Mouse (Mus musculus) midbrain, embryonic 16.5 days (tissue): Measurements from ENCODE around the gene Stard3nl. TPM values are rescaled to one million over a fixed set of nuclear protein-coding genes. Genes with fewer than 3 reads are reported as not detected.

Experiments
- ATAC-seq: fragments of 200-750 bp; cut with Nextera tagmentation; 2 replicates; pipeline ENCODE4 v1.8.0; 2017; ENCODE audit warnings: moderate TSS enrichment
- H3K27ac ChIP-seq: fragments of 300-500 bp; sonication (generic); 2 replicates; pipeline ENCODE4 v1.5.1; 2014; ENCODE audit warnings: mild to moderate bottlenecking, low read length, mixed read lengths
- H3K27me3 ChIP-seq: fragments of 300-500 bp; sonication (generic); 2 replicates; pipeline ENCODE4 v1.6.1; 2014; ENCODE audit warnings: low read depth, low read length, mixed read lengths; ENCODE audit not compliant: control insufficient read depth, insufficient read depth
- H3K36me3 ChIP-seq: fragments of 300-500 bp; sonication (generic); 2 replicates; pipeline ENCODE4 v1.6.1; 2014; ENCODE audit warnings: mild to moderate bottlenecking, low read length, moderate library complexity, mixed read lengths; ENCODE audit not compliant: control insufficient read depth, insufficient read depth
- H3K4me1 ChIP-seq: fragments of 300-500 bp; sonication (generic); 2 replicates; pipeline ENCODE4 v1.6.1; 2014; ENCODE audit warnings: mild to moderate bottlenecking, low read length, mixed read lengths; ENCODE audit not compliant: control insufficient read depth, insufficient read depth
- H3K4me2 ChIP-seq: fragments of 300-500 bp; sonication (generic); 2 replicates; pipeline ENCODE4 v1.6.1; 2014; ENCODE audit warnings: mild to moderate bottlenecking, low read length, mixed read lengths
- H3K4me3 ChIP-seq: fragments of 300-500 bp; sonication (generic); 2 replicates; pipeline ENCODE4 v1.5.1; 2014; ENCODE audit warnings: low read depth, mild to moderate bottlenecking, low read length, moderate library complexity, mixed read lengths
- H3K9ac ChIP-seq: fragments of 300-500 bp; sonication (generic); 2 replicates; pipeline ENCODE4 v1.6.1; 2014; ENCODE audit warnings: low read depth, low read length, mixed read lengths
- H3K9me3 ChIP-seq: fragments of 300-500 bp; sonication (generic); replicated peaks from 2 replicates; pipeline ENCODE4 v1.6.1; 2014; ENCODE audit warnings: mild to moderate bottlenecking, low read length, mixed read lengths; ENCODE audit not compliant: control insufficient read depth, poor library complexity, severe bottlenecking
- WGBS: fragments of 180-500 bp; shearing (Covaris S2); extraction: QIAGEN DNeasy Blood & Tissue Kit; methylation state at CpG from one replicate; pipeline ENCODE4 v1.1.7; 2014; 5-methylcytosine and 5-hydroxymethylcytosine counted together
- polyA plus RNA-seq: library from polyadenylated mRNA; unstranded; fragments of >200 nt; fragmentation: Nextera tagmentation; extraction: Ambion mirVana; gene quantifications from 2 replicates; pipeline ENCODE4 v1.2.1, GENCODE M21; 2015

The Stard3nl gene
- polyA plus RNA-seq, 1 experiment from 2014 or later, result 230 TPM

- Histone ChIP-seq H3K4me2 (no peak overlapping the region), H3K27me3 (no peaks in the 10 kb centered on the region), H3K4me1 (no peaks in the 10 kb centered on the region), H3K9me3 (no peaks in the 10 kb centered on the region), H3K4me3 (no peak overlapping the region), H3K9ac (no peak overlapping the region), H3K36me3 (peaks cover 30% of the 10 kb centered on the region), H3K27ac (no peak overlapping the region)
- no peak for ATAC-seq
- WGBS, result 90% methylated on average over 2 of the region's 2 CpGs
Measured at GRCm38 (mm10) chr13:19366866-19367265, 28.7 kb downstream of the Stard3nl start.

- Histone ChIP-seq H3K27ac (no peak overlapping the region), H3K4me2 (no peak overlapping the region), H3K4me3 (no peak overlapping the region), H3K36me3 (peaks cover 23% of the 10 kb centered on the region), H3K9me3 (no peaks in the 10 kb centered on the region), H3K4me1 (no peaks in the 10 kb centered on the region), H3K27me3 (no peaks in the 10 kb centered on the region), H3K9ac (no peak overlapping the region)
- WGBS, result 31% methylated on average over 4 of the region's 4 CpGs
- peak; percentile 82 for ATAC-seq
Measured at GRCm38 (mm10) chr13:19365596-19365995, 30.0 kb downstream of the Stard3nl start.

- WGBS, result 82% methylated on average over 11 of the region's 11 CpGs
- H3K27ac ChIP-seq, result no peak overlapping the region
- H3K9ac ChIP-seq, result no peak overlapping the region
- no peaks in the 10 kb centered on the region for H3K27me3 ChIP-seq
- H3K4me3 ChIP-seq, result no peak overlapping the region
- peaks cover 15% of the 10 kb centered on the region for H3K36me3 ChIP-seq
- H3K9me3 ChIP-seq, result no peaks in the 10 kb centered on the region
- no peaks in the 10 kb centered on the region for H3K4me1 ChIP-seq
- no peak for ATAC-seq
- no peak overlapping the region for H3K4me2 ChIP-seq
Measured at GRCm38 (mm10) chr13:19364245-19364772, 31.3 kb downstream of the Stard3nl start.

- ATAC-seq, result no peak
- Histone ChIP-seq H3K9ac (no peak overlapping the region), H3K9me3 (no peaks in the 10 kb centered on the region), H3K4me1 (no peaks in the 10 kb centered on the region), H3K4me2 (no peak overlapping the region), H3K4me3 (no peak overlapping the region), H3K27me3 (no peaks in the 10 kb centered on the region), H3K27ac (no peak overlapping the region), H3K36me3 (peaks cover 27% of the 10 kb centered on the region)
- 62% methylated on average over 6 of the region's 6 CpGs for WGBS
Measured at GRCm38 (mm10) chr13:19362358-19362757, 33.2 kb downstream of the Stard3nl start.

- Histone ChIP-seq H3K9ac (no peak overlapping the region), H3K4me1 (no peaks in the 10 kb centered on the region), H3K4me3 (no peak overlapping the region), H3K9me3 (no peaks in the 10 kb centered on the region), H3K4me2 (no peak overlapping the region), H3K27ac (no peak overlapping the region), H3K27me3 (no peaks in the 10 kb centered on the region), H3K36me3 (peaks cover 19% of the 10 kb centered on the region)
- WGBS, result 65% methylated on average over 5 of the region's 5 CpGs
- ATAC-seq, result no peak
Measured at GRCm38 (mm10) chr13:19358027-19358426, 37.6 kb downstream of the Stard3nl start.

GRCm38 (mm10) chr13:19357301-19357700 lies 38.3 kb downstream of the Stard3nl start:
- WGBS, result 87% methylated on average over 7 of the region's 7 CpGs

GRCm38 (mm10) chr13:19356720-19357119 lies 38.9 kb downstream of the Stard3nl start:
- Histone ChIP-seq H3K36me3 (peaks cover 19% of the 10 kb centered on the region), H3K4me3 (no peak overlapping the region), H3K27me3 (no peaks in the 10 kb centered on the region), H3K27ac (no peak overlapping the region), H3K9me3 (no peaks in the 10 kb centered on the region), H3K4me1 (0 out of 2 replicates have a peak, but pooled peaks cover 2% of the 10 kb centered on the region), H3K9ac (no peak overlapping the region), H3K4me2 (no peak overlapping the region)
- WGBS, result 73% methylated on average over 5 of the region's 5 CpGs
- ATAC-seq, result no peak

More at GRCm38 (mm10) chr13:19357301-19357700, 38.3 kb downstream of the Stard3nl start:
- Histone ChIP-seq H3K4me1 (0 out of 2 replicates have a peak, but pooled peaks cover 2% of the 10 kb centered on the region), H3K9me3 (no peaks in the 10 kb centered on the region), H3K4me2 (no peak overlapping the region), H3K9ac (no peak overlapping the region), H3K27me3 (no peaks in the 10 kb centered on the region), H3K4me3 (no peak overlapping the region), H3K27ac (no peak overlapping the region), H3K36me3 (peaks cover 19% of the 10 kb centered on the region)
- no peak for ATAC-seq

GRCm38 (mm10) chr13:19356120-19356519 lies 39.5 kb downstream of the Stard3nl start:
- Histone ChIP-seq H3K4me1 (0 out of 2 replicates have a peak, but pooled peaks cover 2% of the 10 kb centered on the region), H3K9ac (no peak overlapping the region), H3K36me3 (peaks cover 19% of the 10 kb centered on the region), H3K4me2 (no peak overlapping the region), H3K4me3 (no peak overlapping the region), H3K9me3 (no peaks in the 10 kb centered on the region), H3K27ac (no peak overlapping the region), H3K27me3 (no peaks in the 10 kb centered on the region)
- ATAC-seq, result peak; percentile 29; the same call in 1 of the 2 replicates
- WGBS, result 54% methylated on average over 7 of the region's 7 CpGs

- H3K27ac ChIP-seq, result no peak overlapping the region
- no peaks in the 10 kb centered on the region for H3K9me3 ChIP-seq
- 62% methylated on average over 3 of the region's 3 CpGs for WGBS
- H3K36me3 ChIP-seq, result peaks cover 5% of the 10 kb centered on the region; the same call in 1 of the 2 replicates
- 0 out of 2 replicates have a peak, but pooled peaks cover 2% of the 10 kb centered on the region for H3K4me1 ChIP-seq
- no peaks in the 10 kb centered on the region for H3K27me3 ChIP-seq
- H3K4me3 ChIP-seq, result no peak overlapping the region
- H3K9ac ChIP-seq, result no peak overlapping the region
- H3K4me2 ChIP-seq, result no peak overlapping the region
- 0 out of 2 replicates have a peak, but pooled peaks have one; percentile 44 for ATAC-seq
Measured at GRCm38 (mm10) chr13:19352795-19353194, 42.8 kb downstream of the Stard3nl start.
